Mouse (Mus musculus) CD4-positive, CD25-positive, alpha-beta regulatory T cell, adult 2 months (primary cell): ENCODE results near the gene Cadm1.

Experiments used
- DNase-seq: peaks from one replicate; pipeline ENCODE4 v3.0.0-alpha.2; 2012; ENCODE audit warnings: low read depth, low spot score

Gene Cadm1

DNA sequence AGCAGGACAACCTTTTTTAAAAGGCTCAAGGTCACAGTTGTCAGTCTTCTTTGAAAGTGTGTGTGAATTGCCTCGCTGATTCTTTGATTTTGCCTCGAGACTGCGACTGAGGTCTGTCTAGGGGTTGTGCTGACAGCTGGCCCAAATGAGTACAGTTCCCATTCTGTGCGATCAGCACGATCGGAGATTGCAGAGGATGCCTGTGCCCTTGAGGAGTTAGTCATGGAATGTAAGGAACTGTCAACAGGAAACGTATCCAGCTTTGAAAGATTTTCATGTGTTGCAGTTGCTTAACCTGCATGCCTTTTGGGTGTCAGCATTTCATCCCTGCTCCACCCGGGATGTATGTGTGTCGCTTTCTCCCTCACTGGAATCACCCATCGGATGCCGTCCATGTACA lies 141.6 kb downstream of the Cadm1 start:
- DNase-seq, result no peak

DNA sequence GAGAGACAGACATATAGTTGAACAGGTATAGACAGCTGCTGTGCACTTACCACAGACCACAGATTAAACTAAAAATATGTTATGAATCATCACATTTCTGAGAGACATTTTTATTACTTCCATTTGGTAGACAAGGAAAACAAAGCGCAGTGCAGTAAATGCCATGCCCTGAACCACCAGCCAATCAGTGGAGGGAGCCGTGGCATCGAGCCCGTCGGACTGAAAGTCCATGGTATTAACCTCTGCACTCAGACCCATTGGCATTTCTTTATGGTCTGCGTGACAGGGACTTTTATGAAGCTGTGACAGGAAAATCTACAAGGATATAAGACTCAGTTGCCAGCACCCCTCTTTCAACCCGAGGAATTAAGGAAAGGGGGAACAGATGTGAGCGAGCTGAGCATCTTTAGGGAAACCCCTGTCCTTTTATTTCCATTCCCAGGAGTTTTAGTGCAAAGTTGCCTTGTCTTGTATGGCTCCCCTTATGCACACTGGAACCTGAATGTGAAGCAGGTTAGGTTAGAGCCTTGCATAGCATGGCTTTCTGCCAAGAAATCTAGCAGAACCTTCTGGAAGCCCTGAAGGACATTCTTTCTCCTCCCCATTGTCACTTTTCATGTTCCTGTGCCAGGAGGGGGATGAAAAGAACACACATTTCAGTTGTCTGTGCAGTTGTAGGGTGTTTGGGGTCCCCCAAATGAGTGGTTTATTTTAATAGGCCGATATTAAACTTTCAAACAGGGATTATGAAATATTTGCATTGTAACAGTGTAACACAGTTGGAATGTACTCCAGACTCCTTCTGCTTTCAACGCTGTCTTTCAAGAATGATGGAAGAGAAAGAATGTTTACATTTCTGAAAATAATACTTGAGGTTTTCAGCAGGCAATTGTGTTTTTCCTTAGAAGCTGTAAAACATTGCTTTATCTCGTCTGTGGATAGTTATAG lies 145.1 kb downstream of the Cadm1 start:
- DNase-seq, result no peak

DNA sequence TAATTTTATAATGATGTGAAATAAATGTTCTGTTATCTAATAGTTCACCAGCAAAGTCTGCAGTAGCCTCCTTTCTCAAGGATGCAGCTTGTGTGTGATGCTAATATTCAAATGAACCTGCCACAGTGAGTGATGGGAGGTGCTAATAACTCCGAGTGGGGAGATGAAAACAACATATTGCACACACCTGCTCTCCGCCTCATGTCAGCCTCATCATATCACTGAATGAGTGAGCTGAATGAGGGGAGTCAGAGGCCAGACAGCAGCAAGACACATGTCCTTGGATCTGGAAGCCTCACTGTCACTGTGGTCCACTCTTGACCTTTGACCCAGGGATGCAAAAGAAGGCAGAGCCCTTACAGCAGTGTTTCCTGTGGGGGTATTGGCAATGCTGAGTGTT lies 156.9 kb downstream of the Cadm1 start:
- DNase-seq, result no peak

DNA sequence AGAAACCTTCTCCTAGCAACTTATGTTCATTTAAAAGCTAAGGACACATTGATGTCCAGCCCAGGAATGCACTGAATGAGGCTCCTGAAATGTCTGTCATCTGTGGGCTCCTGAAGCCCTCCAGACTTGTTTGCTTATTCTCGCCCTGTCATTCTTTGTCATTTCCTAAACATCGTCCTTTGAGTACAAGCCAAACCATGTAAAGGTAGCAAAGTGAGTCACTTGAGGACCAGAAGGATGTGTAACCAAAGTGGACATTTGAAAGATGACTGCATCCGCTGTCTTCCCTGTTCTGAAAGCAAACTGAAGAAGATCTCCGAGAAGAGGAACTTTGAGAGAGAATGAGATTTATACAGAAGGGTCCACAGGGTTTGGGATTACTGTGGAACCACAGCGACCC lies 157.6 kb downstream of the Cadm1 start:
- no peak for DNase-seq

DNA sequence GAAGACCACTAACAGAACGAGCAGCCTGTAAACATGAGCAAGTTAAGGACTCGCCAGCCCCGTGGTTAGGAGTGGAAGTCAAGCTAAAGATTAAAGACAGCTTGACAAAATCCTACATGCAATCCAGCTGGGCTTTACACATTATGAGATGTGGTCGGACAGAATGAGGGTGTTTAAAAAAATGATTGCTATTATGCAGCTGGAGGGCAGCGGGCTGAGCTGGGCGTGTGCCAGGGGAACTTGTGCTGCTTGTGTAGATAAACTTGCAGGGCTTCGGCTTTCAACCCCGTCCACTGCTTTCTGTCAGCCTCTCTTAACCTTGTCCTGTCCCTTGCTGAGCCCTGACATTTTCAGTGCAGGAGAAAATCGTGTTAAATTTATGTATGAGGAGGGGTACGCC lies 158.3 kb downstream of the Cadm1 start:
- no peak for DNase-seq

DNA sequence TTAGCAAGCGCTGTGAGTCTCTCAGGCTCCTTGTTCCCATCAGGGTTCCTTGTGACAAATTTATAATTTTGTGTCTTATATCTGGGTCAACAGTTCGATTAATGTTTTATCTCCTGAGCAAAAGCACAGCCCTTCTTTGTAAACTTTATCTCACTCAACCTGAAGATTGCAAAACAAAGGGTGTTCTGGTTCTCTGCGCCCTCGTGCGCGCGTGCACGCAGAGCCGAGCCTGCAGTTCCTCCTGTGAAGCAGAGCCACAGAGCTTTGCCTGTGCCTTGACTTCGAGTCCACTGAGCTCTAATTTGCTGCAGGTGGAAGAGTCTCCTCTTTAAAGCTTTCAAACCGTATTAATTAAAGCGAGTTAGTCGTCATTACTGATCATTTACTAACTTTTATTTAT lies 162.9 kb downstream of the Cadm1 start:
- no peak for DNase-seq

DNA sequence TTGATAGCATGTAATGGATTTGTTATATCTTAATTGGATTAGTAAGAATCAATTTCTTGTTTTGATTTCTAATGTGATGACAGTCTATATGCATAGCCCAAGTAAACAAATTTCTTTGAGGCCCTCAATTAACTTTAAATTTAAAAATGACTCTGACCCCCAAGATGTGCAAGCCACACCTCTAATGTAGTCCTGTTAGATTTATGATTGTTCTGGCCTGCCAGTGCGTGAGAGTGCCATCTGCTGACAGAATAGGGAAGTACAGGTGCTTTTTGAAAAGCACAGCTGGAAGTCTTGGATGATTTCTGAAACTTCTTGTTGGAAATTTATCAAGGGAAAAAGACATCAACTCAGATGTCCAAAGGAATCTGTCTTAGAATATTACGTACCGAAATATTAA lies 169.1 kb downstream of the Cadm1 start:
- DNase-seq, result peak; percentile 52

DNA sequence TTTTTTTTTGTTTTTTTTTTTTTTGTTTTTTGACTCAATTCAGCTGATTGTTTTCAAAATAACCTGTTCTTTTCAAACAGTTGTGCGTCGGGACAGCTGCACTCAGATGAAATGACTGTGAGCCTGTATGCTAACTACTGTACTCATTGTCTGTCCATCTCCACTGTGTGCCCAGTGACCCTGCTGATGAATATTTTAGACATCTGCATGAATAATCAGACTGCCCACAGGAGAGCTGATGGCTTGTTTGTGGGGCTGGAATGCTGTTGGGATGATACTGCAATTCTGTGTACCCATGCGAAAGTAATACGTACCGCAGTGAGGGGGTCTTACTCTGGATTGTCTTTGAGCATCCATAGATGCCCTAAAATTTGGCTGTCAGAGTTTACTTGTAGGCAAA lies 170.0 kb downstream of the Cadm1 start:
- no peak for DNase-seq

DNA sequence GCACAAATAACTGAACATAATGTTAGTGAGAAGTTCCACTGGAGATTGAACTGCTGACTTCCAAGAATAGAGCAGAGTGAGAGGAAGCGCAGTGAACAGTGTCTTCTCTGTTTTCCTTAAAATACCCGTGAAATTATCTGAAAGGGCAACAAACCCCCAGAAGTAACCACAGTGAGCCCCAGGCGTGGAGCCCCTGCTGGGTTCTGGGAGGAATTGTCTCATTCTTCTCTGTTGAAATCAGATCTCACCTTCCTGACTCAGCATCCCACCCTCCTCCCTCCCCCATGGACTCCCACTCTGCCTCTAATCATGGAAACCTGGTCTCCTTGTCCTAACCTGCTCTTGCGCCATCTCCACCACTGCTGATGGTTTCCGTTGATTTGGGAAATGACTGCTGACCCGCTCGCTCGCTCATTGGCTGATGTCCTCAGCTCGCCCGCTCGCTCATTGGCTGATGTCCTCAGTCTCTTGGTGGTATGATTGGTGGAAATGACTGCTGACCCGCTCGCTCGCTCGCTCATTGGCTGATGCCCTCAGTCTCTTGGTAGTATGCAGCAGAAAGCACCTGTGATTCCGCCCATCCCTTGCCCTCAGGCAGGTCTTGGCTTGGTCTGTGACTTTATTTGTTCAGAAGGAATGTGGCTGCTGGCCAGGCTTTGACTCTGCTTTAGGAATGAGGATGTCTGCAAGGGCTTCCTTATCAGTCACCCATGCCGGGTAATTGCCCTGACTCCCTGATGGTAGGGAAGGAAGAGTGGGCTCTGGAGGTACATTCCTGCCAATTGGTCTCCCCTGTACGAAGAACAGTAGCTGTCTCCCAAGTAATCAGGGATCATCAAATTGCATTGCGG lies 173.3 kb downstream of the Cadm1 start:
- DNase-seq, result no peak

DNA sequence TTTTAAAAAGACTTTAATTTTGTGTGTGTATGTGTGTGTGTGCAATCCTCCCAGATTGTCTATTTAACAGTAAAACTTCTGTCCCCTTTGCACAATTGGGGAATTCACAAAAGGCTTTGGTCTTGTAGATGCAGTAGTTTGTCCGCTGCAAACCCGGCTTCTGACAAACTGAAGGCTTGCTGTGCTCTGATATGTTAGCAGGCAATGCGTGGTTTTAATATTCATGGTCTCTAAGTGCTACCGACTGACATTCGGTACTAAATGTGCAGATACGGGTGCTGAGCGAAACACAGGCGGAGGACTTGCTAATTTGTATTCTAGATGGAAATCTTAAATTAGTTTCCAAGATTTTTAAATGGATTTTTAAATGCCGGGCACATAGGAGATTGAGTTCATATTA lies 176.4 kb downstream of the Cadm1 start:
- DNase-seq, result no peak

DNA sequence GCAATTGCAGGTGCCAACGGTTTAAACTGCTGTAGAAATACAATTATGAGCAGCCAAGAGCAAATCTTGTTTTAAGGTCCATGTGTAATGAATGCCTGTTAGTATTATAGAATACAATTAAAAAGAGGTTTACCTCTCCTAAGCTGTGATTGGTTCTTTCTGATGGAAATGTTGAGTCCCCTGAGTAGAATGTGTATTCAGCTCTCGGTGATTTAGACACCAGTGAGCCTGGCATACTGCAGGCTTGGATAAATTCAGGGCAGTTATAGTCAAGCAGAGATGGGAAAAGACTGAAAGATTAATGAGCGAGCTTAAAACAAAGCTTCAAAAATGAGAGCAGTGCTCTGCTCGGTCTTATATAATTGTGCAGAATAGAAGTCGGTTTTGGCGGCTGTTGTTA lies 177.4 kb downstream of the Cadm1 start:
- DNase-seq, result no peak

DNA sequence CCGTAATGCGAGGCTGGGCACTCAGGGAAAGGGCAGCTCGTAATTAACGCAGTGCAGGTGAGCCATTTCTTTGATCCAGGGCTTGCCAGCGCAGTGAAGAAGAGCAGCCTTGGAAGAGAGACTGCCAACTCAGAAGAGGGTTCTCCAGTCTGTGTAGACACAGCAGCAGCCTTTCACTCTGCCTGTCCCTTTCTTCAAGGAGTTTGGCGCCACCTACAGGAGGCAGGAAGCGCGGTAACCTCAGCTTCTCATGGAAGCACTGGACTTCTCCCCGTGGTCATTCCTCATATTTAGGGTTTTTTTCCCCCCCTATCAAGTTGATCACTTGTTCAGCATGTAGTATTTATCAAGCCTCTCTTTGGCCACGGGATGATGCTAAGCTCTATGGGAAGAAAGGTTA lies 178.3 kb downstream of the Cadm1 start:
- peak; percentile 49 for DNase-seq

DNA sequence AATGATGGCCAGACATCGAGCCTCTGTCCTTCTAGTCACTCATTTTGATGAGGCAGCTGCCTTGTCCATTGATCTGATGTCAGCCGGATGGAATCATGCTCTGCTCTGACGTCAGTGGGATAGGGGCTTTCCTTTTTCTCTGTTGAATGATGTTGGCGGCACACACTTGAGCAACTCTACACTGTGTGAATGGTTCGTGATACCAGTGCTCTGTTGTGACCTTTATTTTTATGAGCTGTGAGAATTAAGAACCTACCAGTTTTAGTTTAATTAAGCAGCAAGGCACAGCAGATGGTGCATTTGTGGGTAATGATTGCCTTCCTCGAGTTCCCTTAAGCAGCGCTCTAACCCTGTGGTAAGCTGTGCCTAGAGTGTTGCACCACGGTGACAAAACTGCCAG lies 181.0 kb downstream of the Cadm1 start:
- no peak for DNase-seq

DNA sequence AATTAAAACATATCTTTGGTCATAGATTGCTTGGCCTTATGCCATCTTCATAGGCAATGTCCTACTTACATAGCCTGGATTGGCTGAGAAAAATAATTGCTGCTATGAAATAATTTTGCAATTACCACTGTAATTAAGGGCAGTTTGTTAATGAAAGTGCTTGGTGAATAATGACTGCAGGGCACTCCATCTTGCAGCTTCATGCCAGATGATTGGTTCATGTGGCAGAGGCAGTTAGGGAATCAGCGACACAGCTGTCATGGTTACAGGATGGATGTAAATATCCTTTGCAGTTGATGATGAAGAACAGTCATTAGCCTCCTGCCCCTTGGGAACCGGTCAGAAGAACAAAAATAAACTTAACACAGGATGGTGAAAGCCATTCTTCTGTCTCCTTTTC lies 184.6 kb downstream of the Cadm1 start:
- DNase-seq, result no peak

DNA sequence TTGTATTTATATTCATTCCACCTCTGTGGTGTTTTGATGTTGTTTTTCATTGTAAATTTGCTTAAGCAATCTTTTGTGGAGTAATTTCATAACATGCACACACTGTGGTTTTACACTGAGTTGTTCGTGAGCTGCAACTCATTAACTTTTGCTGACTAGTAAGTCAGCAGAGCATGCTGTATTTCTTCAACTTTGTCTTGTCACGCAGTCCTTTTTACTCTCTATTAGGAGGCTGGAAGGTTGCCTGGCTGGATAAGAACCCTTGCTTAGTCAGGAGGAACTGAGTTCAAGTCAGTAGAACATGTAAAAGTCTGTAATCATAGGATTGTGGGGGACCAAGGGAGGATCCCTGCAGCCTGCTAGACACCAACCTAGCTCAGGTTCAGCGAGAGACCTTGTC lies 185.4 kb downstream of the Cadm1 start:
- DNase-seq, result no peak

DNA sequence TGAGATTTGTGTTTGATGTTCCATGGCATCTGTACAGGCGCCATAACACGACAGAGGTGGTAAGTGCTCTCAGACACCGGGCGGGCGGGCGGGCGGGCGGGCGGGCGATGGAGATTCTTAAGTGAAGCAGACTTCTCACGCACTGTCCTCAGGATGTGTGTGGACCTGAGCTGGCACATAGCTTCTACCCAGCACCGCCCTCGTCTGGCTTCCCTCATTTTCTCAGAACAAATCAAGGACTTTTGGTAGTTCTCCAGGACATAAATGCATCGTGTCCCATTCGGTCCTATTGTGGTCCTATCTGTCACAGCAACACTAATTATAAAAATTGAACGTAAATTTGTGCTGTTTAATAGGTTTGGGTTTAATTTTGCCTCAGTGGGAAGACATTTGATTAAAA lies 186.9 kb downstream of the Cadm1 start:
- DNase-seq, result no peak

DNA sequence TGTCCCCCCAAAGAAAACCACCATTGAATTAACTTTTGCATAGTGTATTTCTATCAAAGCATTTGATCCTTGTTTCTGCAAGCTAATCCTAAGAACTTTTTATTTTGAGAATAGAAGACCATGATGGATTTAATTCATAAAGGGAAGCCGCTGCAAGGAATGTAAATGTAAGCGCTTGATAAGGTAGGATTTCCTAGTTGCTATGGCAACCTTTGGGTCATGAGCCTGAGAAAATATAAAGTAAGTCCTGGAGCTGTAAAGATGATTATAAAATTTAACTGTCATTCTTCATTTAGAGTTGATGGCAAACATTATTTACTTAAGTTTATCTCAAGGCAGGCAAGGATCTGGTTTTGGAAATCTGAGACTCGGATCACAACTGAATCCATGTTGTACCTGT lies 197.6 kb downstream of the Cadm1 start:
- no peak for DNase-seq

DNA sequence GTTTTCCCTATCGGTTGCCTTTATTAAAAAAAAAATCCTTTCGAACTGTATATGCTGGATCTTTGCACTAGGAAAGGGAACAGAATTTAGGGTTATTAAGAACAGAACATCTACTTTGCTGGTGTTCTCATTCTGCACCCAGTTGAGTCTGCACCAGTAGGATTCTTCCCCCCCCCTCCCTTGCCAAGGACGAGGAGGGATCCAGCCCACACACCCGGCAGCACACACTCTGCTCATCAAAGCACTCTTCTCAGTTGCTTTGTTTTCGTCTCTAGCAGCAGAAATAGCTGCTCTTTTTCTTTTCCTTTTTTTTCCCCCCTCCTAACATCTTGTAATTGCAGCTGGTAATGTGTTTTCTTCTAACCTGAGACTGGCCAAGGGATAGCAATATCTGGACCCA lies 198.9 kb downstream of the Cadm1 start:
- DNase-seq, result no peak

DNA sequence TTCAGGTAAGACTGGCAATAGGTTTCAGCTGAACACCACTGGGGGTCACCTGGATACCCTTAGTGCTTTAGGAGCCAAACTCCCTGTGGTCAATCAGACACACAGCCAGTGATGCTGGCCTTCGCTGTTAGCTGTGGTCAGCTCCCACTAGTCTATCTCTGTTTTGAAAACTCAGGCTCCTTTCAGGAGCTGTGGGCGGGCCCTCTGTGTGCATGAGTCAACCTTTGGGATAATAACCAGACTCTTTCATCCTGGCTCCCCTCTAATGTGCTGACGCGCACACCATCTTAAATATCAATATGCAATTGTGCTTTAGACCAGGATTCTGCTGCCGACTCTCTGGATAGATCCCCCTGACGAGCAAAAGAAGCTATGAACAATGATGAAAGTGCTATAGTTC lies 200.3 kb downstream of the Cadm1 start:
- no peak for DNase-seq

DNA sequence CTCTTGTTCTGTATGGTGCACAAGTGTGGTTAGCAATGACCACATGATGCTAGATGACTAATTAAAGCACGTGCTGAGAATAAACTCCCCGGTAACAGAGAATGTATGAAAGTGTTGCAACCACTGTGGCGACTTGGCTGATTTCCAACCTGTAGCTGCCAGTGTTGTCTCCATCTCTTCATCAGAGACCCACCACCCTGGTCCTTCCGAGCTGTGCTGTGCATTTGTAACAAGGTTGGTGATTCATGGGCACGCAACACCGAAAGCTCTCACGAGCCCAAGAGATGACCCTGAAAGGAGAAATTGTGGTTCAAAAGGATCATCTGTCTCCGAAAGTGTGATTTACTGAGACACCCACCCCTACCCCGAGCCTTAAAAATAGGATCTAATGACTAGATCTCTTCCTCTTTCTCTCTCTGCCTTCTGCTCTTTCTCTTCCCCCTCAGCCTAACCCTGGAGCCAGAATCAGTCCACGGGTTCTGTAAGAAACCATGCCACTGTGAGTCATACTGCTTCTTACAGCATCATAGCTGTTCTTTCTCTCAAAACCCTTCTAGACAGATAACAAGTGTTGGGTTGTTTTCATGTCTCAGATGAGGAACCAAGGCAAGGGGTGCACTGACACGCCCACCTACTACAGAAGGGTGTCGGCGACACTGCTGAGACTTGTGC lies 203.9 kb downstream of the Cadm1 start:
- peak; percentile 5 for DNase-seq

DNA sequence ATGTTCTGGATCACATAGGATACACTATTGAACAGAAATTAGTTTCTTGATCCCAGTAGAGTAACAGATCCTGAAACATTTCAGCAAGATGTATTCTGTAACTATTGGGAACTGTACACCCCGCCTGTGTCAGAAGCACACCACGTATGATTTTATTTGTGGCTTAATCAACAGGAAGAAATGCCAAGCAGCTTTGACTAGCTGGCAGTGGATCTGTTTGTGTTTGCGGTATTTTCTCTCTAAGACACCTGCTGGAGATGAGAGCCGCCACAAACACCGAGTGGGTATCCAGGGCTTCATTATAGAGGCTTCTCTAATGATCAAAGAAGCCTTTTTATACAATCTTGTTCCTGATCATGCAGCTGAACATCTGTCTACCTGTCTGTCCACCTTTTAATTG lies 204.9 kb downstream of the Cadm1 start:
- DNase-seq, result no peak

DNA sequence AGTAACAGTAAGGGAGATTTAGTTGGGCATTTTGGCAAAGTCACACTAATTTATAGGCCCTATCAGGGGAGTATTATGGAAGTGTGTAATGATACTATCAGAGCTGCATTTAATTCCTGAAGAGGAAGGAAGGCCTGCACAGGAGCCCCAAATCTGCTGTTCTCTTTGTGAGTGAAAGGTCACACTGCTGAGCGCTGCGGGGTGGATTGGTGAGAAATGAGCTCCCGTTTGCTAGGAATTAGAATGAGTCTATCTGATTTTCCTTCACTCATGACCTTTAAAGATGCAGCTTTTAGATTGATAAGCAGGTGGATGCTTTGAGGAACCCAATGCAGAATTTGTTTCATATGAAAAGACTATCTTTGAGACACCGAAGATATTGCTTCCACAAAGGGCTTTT lies 208.8 kb downstream of the Cadm1 start:
- no peak for DNase-seq
